Mouse (Mus musculus) liver, embryonic 11.5 days (tissue): ENCODE results near the gene Vmn1r165. TPM values are rescaled to one million over a fixed set of nuclear protein-coding genes. Genes with fewer than 3 reads are reported as not detected.
"Not testable (repeated sequence)": the region's sequence is repeated elsewhere in the genome, so short reads cannot be mapped to it uniquely, and the experiment has no call there.

Experiments used
- ATAC-seq: fragments of 200-750 bp; cut with Nextera tagmentation; replicated peaks from 2 replicates; pipeline ENCODE4 v1.8.0; 2017; ENCODE audit warnings: moderate number of reproducible peaks, mild to moderate bottlenecking, moderate TSS enrichment, moderate library complexity; ENCODE audit not compliant: low FRiP score
- DNase-seq: peaks from one replicate; pipeline ENCODE4 v3.0.0-alpha.2; 2017; ENCODE audit warnings: low spot score
- H3K27ac ChIP-seq: fragments of 300-500 bp; sonication (generic); 2 replicates; pipeline ENCODE4 v1.5.1; 2014; ENCODE audit warnings: mild to moderate bottlenecking, low read depth, low read length, control low read depth
- H3K27me3 ChIP-seq: fragments of 300-500 bp; sonication (generic); replicated peaks from 2 replicates; pipeline ENCODE4 v1.6.1; 2014; ENCODE audit warnings: low read length, mixed read lengths; ENCODE audit not compliant: control insufficient read depth, insufficient read depth
- H3K36me3 ChIP-seq: fragments of 300-500 bp; sonication (generic); 2 replicates; pipeline ENCODE4 v1.6.1; 2014; ENCODE audit warnings: mild to moderate bottlenecking, low read length, moderate library complexity, mixed read lengths; ENCODE audit not compliant: control insufficient read depth, insufficient read depth
- H3K4me1 ChIP-seq: fragments of 300-500 bp; sonication (generic); replicated peaks from 2 replicates; pipeline ENCODE4 v1.6.1; 2014; ENCODE audit warnings: low read length, mixed read lengths; ENCODE audit not compliant: control insufficient read depth, insufficient read depth
- H3K4me2 ChIP-seq: fragments of 300-500 bp; sonication (generic); 2 replicates; pipeline ENCODE4 v1.6.1; 2014; ENCODE audit warnings: mild to moderate bottlenecking, control low read depth, moderate library complexity
- H3K4me3 ChIP-seq: fragments of 300-500 bp; sonication (generic); 2 replicates; pipeline ENCODE4 v1.5.1; 2014; ENCODE audit warnings: low read depth, low read length, control low read depth
- H3K9ac ChIP-seq: fragments of 300-500 bp; sonication (generic); 2 replicates; pipeline ENCODE4 v1.6.1; 2014; ENCODE audit warnings: low read depth, low read length, control low read depth
- H3K9me3 ChIP-seq: fragments of 300-500 bp; sonication (generic); 2 replicates; pipeline ENCODE4 v1.6.1; 2016; ENCODE audit warnings: low read length, inconsistent platforms, mixed read lengths; ENCODE audit not compliant: control insufficient read depth
- WGBS: fragments of 180-500 bp; shearing (Covaris S2); extraction: QIAGEN DNeasy Blood & Tissue Kit; methylation state at CpG from one replicate; pipeline ENCODE4 v1.1.7; 2014; 5-methylcytosine and 5-hydroxymethylcytosine counted together
- polyA plus RNA-seq: library from polyadenylated mRNA; unstranded; fragments of >200 nt; fragmentation: Nextera tagmentation; extraction: Ambion mirVana; gene quantifications from 2 replicates; pipeline ENCODE4 v1.2.1, GENCODE M21; 2014

Vmn1r165 gene
- polyA plus RNA-seq: not detected in 2 replicates

- no CpG with 5 or more reads among the region's 3 CpGs for WGBS
- not testable (repeated sequence) for H3K36me3 ChIP-seq, H3K27ac ChIP-seq, H3K4me3 ChIP-seq, H3K9ac ChIP-seq, H3K4me2 ChIP-seq, ATAC-seq, H3K4me1 ChIP-seq, DNase-seq, H3K27me3 ChIP-seq, H3K9me3 ChIP-seq
Observed at GRCm38 (mm10) chr7:23217032-23217431, at the start of gene Vmn1r165. Gene Vmn1r165 (plus strand): TSS chr7:23217332.

- not testable (repeated sequence) for H3K4me2 ChIP-seq, H3K9me3 ChIP-seq, H3K4me1 ChIP-seq, H3K9ac ChIP-seq, H3K27me3 ChIP-seq, H3K36me3 ChIP-seq, DNase-seq, ATAC-seq, H3K4me3 ChIP-seq, H3K27ac ChIP-seq
- no CpG with 5 or more reads among the region's 2 CpGs for WGBS
Observed at GRCm38 (mm10) chr7:23251582-23251981, 34.5 kb downstream of the Vmn1r165 start, which contains the start of gene Vmn1r166. Gene Vmn1r166 (minus strand): TSS chr7:23251682.

Other genes starting within 250 kb of the Vmn1r165 start
- gene Gm4214, start 232.7 kb upstream of the Vmn1r165 start, polyA plus RNA-seq: not detected in 2 replicates
- gene Gm4216, start 197.4 kb upstream of the Vmn1r165 start, polyA plus RNA-seq: not detected in 2 replicates
- not detected in 2 replicates for gene Vmn1r163, start 161.8 kb upstream of the Vmn1r165 start, polyA plus RNA-seq
- gene Gm8720, start 149.9 kb upstream of the Vmn1r165 start, polyA plus RNA-seq: not detected in 2 replicates
- gene Gm10662, start 72.9 kb upstream of the Vmn1r165 start, polyA plus RNA-seq: not detected in 2 replicates
- gene Vmn1r166, start 34.4 kb downstream of the Vmn1r165 start, polyA plus RNA-seq: not detected in 2 replicates
- not detected in 2 replicates for gene Gm6902, start 61.6 kb downstream of the Vmn1r165 start, polyA plus RNA-seq
- not detected in 2 replicates for gene Nlrp4e, start 83.9 kb downstream of the Vmn1r165 start, polyA plus RNA-seq
- gene Nlrp5, start 168.6 kb downstream of the Vmn1r165 start, polyA plus RNA-seq: not detected in 2 replicates